Mouse (Mus musculus): ENCODE data around the gene Lca5.
A peak's percentile ranks its signal among the peaks of the same experiment; 100 is the strongest.

Lca5 gene

DNA sequence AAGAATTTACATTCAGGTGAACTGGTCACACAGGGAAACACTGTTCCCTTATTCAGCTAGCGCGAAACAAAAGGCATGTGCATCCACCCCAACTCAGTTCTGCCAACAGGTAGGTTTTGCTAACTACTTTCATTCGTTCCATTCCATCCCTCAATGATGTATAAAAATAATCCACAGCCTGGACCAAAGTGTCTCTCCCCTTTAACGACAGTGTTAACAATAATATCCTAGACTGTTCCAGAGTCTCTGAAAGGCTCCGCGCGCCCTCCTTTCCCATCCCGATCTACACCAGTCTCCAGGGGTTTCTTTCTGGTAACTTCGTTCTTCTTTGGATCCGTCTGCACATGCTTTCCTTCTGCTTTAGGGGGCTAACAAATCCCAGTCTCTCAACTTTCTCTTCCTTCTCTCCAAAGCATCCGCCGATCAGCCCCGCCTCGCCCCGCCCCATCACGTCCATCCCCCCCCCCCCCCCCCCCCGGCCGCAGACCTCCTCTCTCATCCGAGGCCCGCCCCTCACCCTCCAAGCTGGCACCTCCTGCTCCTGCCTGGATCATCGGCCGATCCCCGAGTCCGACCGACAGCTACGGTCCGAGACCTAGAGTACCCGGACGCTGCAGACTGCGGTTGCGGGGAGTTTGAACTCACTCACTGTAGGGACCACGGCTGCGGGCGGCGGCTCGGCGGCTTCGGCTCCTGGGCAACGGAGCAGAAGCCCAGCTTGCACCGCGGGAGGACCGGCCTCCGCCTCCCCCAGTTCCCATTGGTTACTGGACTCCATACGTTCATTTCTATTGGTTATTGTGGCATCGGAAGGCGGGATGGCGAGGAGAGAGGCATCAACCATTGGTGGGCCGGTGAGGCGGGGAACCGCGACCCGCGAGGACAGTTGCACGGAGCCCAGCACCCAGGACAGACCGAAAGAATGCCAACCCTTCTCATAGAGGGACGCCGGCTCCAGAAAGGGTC lies at the start of gene Lca5:
TSS of gene Lca5 (minus strand) at position 736 of the 966 bp plus-strand sequence.
- DNase-seq = peak; percentile 94 to 95

DNA sequence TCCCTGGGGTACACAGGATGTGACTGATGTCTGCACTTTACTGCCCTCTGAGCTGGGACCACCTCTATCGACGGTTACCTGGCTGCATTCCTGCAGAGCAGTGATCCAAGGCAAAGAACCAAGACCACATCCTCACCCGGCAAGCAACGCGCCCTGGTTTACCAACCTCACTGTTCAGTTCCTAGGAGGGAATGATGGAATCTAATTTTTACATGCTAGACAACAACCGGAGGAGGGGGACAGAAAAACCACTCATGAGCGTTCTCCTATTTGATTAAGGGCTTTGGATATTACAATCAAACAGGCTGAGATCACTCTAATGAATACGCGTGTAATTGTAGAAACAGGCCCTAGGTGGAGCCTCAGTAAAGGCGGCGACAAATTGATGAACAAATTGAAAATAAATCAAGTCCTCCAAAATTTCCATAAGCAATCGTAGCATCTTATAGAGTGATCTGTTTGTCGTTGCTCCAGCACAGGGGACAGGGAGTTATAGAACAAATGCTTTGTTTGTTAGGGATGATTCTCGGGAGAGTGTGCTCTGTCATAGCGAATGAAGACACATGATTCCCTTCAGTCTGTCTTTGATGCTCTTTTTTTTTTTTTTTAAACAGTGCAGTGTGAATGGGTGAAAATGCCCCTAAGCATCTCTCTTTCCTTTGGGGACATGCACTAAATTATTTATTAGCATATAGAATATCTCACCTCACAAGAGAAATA lies 47.7 kb upstream of the Lca5 start:
- peak; percentile 45 to 57 for DNase-seq

DNA sequence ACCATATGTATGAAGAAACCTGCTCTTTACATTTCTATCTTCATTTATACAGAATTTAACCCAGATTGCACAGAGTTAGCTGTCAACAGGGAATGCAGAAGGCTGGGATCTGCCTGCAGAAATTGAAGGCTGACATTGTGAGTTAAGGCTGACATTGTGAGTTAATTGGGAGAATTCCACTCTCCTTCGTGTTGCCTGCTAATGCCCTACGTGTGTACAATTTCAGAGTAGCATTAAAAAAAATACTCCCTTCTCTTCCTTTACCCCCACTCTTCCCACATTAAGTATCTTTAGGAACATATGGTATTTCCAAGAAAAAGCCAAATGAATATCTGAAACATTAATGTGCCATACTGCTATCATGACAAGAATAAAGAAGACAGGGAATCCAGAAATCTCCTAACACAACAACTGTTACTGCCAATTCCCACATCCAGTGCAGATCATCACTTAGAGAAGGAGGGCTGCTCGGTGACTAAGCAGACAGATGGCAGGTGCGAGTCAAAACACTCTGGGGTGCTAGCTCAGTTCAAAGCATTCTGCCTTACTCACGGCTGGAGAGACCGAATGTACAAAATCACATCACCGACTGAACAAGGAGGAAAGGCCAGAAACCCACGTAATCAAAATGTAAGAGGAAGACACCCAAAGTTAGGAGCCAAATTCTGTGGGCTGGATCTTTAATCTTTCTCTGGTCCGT lies 47.0 kb upstream of the Lca5 start:
- DNase-seq = peak; percentile 55 to 68

DNA sequence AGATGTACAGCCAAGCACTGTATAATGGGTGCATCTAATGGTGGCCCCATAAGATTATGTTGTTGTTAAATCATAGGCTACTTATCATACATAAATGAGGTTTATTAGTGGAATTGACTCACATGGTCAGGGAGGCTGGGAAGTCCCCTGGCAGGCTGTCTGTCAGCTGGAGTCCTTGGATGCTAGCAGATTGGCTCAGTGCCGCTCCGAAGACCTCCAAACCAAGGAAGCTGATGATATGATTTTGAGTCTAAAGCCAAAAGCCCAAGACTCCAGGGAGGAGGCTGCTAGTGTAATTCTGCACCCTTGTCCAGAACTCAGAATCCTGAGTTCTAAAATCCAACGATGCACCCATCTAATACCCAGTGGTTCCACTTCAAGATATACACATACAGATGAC lies 45.0 kb upstream of the Lca5 start:
- DNase-seq = no peak

DNA sequence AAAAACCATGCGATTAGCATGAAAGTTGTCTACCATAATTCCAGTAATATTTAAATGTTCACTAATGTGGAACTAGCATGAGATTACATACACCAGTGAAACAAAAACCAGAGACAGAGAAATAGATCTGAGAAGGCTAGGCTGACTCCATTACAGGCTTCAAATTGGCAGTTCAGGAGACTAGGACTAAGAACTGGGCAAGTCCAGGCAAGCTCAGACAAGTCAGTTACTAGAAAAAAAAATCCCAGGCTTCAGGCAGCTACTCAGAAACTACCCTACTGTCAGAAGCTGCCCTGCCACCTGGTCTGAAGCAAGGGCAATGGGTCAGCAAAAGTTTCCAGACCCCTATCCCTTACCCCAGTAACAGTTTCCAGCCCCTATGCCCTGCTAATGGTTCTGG lies 44.4 kb upstream of the Lca5 start:
- no peak for DNase-seq

DNA sequence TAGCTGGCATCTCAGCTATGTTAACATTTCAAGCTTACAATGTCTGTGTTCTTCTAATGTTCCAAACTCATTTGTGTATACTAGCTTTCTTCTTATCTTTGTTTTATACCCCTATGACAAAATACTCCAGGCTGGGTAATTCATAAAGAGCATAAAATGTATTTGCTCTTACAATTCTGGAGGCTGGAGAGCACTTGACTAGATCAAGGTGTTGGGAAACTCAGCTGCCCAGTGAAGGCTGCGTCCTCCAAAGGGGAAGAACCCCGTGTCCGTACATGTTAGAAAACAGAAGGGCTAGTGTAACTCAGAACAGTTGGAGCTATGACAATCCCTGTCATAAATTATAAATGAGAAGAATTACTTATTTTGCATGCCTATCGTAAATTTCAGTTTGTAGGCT lies 42.5 kb upstream of the Lca5 start:
- no peak for DNase-seq

DNA sequence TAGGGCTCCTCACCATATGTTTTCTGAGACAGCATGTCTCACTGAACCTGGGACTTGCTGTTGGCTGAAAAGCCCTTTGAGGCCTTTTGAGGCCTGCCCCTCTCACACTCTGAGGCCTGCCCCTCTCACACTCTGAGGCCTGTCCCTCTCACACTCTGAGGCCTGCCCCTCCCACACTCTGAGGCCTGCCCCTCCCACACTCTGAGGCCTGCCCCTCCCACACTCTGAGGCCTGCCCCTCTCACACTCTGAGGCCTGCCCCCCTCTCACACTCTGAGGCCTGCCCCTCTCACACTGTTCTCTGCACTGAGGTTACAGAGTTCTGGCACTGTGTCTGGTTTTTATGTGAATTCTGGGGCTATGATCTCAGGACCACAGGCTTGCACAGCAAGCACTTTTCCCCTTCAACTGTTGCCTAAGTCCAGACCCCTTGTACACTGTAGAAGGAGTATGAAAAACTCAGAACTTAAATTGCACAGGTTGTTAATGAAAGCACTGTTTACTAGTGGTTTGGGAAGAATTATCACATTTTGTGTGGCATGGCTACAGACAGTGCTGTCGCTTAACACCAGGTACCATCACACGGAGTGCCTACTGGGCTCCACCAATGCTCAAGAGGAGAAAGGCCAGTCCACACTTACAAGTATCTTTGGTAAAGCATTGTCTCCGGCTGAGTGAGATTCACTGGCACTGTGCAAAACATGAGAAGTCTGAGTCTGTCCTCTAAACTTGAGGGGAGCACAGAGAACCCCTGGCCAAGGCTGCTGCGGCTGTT lies 41.4 kb upstream of the Lca5 start:
- no peak for DNase-seq

DNA sequence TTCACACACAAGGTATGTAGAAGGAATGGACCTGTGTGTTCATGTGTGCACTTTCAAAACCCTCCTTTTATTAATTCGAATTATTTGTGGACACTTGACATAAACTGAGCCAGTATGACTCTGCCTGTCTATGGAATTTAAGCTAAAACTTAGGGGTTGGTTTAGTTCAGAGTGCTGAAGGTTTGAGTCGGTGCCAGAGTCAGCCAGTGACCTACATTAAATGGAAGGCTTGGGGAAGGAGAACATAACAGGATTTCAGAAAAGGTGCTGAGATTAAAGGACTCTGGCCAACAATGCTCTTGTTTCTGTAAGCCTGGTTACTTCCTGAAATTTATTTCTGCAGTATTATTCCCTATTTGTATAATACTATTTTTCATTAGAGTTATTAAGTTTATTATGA lies 28.9 kb upstream of the Lca5 start:
- DNase-seq = peak; percentile 26 to 64

DNA sequence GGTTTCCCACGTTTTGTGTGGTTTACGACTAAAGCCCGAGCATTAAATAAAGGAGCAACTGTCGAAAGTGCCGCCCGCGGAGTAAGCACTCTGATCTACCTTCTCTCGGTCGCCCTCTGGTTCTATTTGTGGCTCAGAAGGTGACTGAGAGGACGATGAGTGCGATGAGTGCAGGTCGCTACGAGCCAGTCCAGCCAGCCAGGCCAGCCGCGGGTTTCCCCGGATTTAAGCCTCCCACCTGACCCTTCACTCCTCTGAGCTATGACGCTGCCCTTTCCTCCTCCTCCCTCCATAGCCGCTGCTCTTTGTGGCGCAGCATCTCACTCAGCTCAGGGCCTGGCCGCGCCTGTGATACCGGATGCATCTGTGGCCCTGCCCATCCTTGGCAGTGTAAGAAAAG lies 6.8 kb upstream of the Lca5 start:
- DNase-seq = peak; percentile 77 to 84

DNA sequence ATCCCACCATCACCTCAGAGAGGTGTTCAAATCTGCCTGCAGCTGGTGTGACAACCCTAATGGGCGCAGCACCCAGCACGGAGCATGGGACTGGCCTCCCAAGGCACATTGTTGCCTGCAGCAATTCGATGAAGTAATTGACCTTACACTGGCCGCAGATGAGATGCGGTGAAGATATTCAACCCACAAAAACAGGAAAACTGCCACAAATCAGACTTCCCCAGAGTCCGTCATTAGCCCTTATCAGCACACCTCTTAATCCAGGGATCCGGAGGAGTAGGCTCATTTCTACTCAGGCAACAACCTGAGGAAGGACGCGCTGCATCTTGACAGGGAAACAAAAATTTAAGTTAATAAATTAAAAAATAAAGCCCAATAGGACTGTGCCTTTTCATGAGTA lies 6.2 kb upstream of the Lca5 start:
- DNase-seq = no peak

DNA sequence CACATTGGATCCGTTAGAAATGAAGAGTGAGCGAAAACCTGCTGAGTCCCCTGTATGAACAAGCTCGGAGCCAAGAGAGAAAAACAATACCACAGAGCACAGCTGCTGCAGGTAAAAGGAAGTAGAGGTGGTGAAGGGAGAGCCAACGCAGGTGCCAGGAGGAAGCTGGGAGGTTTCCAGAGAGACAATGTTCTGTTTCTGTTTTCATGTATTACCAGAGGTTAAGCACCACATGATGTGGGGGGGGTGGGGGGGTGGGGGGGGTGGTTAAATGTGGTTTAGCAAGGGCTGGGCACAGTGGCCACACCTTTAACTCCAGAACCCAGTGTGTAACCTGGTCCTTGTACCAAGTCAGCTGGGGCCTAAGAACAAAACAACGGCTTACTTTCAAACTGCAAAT lies 3.3 kb downstream of the Lca5 start:
- DNase-seq = no peak

DNA sequence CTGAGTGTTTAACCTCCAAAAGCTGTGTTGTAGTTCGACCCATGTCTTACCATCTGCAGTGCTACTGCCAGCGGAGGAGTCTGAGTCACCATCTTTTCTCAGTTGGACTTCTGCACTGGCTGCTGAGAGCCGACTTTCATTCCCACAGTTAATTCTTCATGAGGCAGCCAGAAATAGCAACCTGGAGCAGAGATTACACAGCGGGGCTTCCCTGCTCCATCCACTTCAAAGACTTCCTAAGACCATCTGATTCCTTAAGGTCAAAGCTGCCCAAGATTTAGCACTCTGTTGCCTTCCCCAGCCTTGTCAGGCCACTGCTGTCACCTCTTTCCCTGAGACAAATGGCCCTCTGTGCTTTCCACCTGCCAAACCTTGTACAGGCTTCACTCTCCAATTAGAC lies 6.4 kb downstream of the Lca5 start:
- peak; percentile 50 to 66 for DNase-seq

DNA sequence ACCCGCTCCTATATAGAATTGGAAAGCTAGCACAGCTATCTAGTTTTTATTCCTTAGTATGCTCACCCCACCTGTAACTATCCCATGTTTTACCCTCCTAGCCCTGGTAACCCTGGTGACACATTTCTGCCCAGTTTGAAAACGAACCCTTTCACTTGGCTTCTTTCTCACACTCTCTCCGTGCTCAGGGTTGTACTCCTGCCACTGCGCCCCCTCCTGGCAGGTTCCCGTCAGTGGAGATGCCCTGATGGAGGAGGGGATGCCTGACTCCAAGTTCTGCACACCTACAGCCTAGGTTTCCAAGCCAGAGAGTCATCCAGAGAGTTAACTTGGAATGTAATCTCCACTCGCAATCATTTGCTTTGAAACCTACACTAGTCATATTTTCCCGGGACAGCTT lies 7.3 kb downstream of the Lca5 start:
- DNase-seq = peak in 1 of 2 experiments; percentile 51

DNA sequence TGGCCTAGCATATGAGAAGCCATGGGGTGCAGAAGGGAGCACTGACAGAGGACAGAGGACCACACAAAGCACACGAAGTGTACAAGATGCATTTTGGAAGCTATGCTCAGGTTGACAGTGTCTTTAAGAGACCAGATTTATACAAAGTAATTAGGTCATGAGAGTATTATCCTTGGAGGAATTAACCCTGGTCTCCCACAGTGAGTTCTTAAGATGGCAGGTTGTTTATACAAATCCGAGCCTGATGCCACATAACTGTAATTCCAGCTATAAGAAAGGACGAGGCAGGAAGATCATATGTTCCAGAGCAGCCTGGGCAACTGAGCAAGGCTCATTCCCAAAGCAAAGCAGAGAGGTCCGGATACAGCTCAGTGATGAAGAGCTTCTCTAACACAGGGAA lies 13.0 kb downstream of the Lca5 start:
- no peak for DNase-seq

DNA sequence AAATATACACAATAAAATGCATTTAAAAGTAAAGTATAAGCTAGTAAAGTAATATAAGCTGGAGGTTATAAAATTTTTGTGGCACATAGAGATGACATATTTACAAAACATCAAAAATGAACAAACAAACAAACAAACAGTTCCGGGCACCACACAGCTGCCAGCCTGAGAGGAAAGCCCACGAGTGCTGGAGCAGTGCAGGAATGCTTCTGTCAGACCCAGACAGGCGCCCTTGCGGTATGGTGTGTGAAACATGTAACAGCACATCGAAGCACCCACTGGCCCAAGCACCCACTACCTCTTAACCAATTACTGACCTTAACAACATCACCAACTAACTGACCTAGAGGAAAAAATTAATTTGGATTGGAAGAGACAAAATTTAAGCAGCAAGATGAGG lies 22.0 kb downstream of the Lca5 start:
- no peak for DNase-seq

DNA sequence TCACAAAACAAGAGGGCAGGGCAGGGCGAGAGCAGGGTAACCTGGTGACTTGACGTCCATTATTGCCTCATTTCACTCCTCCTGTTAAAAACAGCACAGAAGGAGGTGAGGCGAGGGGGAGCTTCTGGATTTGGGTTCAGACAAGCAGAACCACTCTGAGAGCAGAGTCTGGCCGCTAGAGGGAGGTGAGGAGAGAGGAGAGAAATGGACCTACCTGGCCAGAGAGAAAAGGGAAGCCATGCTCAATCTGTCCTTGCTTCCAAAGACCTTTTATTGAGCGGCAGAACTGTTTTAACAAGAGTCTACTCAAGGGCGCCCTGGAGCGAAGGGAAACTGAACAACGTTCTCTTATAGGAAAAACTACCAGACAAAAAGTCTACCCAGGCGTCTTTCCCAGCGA lies 27.9 kb downstream of the Lca5 start:
- DNase-seq = peak in 1 of 2 experiments; percentile 59

DNA sequence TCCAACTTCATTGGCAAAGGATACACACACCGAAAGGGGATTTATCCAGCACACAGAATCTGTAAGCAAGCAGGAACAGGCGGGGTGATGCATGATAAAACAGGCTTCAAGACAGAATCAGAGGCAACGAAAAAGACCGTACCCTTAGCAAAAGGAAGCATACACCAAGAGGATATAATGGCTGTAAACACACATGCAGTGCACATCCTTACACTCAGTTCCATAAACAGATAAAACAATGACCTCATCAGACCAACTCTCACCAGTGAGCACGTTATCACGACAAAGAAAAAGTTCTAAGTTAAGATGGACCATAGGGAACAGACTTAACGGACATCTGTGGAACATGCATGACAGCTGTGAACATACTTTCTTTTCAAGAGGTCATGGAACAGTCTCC lies 35.8 kb downstream of the Lca5 start:
- no peak for DNase-seq

DNA sequence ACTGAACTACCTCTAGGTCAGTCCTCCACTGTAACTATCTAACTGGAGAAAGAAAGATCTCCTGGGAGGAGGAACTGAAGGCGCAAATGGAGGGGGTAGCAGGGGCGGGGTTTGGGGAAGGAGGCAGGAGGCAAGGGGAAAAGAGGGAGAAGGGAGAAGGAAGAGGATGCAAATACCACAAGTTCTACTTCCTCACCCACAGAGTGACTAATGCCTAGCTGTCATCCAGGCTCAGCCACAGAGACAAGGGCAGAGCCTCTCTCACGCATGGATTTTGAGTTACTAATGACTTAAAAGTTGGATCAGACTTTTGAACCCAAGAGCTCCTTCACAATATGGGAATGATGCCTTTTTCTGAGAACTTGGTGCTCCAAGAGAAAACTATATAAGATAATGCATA lies 40.1 kb downstream of the Lca5 start:
- no peak for DNase-seq

DNA sequence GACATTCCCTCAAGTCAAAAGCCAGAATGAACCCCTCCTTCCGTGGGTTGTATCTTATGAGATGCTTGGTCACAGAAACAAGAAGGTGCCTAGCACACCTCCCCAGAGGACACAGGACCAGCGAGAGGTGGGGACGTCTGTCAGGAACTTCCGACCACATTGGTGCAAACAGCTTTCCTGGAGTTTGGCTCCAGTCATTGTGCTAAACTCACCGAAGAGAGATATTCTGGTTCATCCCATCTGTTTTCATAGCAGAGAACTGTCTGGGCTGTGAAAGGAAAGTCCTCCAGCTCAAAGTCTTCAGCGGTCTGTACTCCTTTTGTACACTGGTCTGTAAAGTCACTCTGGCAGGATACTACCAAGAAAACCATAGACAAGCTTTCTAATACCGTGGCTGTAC lies 41.5 kb downstream of the Lca5 start:
- DNase-seq = no peak

DNA sequence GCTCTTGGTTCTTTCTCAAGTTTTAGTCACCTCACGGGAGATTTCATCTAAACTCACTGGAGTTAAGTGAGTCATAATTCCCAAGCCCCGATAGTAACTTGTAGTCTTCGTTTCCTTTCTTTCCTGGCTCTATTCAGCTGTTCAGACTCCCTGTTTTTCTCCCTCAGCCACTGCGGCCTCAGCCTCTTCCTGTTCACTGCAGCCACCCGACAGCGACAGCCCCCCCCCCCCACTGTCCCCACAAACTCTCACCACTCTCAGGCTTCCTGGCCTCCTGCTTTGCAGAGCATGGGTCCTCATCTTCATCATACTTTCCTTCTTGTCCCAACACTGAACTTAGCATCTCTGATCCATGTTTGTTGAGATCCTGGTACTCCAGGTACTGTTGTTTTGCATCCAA lies 42.7 kb downstream of the Lca5 start:
- no peak for DNase-seq

DNA sequence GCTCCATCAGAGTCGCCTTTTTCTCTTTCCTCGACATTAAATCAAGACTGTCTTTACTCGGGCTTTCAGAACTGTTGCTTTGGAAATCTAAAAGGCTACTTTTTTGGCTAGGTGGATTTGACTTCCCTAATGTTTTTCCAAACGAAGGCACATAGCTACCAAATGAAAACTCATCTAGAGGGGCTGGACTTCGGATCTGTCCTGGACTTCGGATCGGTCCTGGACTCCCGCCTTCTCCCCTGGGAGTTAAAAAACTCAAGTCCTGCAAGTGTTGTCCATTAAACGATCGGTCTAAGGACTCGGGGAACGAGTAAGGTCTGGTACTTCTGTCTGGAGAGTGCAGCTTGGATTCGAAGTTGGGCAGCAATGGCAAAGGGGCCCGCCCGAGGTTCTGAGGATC lies 45.5 kb downstream of the Lca5 start:
- DNase-seq = no peak

DNA sequence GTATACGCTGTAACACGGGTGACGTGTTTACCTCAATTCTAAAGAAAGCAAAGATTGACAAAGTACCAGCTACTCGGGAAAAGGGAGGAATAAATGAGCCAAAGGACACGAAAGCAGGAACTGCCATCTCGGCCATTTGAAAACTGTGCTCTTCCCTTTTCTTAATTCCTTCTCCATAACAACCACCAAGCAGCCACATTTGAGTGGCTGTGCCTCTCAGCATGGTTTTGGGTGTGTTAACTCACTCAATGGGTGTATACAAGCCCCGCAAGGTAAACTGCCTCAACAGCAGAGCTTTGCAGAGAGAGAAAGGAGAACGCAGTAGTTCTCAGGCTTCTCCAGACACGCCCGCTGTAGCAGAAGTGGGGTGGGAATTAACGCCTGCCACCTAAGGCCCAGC lies 48.9 kb downstream of the Lca5 start:
- DNase-seq = no peak

DNA sequence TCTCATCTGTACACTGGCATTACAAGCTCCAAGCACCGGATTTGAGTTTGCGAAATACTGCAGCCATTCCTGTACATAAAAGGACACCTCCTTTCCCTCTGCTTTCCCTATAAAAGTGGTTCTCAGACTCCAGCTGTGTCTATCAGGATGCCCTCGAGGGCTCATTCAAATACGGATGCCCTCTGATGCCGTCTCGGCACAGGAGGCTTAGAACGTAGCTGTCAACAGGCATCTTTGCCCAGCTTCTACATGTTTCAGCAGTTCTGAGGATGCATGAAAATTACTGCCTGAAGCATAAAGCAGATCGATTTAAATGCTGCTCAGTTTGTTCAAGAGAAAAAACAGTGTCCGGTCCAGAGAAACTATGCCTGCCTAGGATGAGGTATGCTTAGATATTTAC lies 51.4 kb downstream of the Lca5 start:
- DNase-seq = no peak
